Mouse (Mus musculus) frontal cortex, postnatal 36 days (tissue): ENCODE results near the gene Rhcg.

Experiments used
- DNase-seq, 2 experiments: peaks; one replicate each; pipeline ENCODE4 v3.0.0; 2022; ENCODE audit warnings: low spot score in 2 of 2

The Rhcg gene

GRCm38 (mm10) chr7:79552702-79553101 is 64.8 kb downstream of the Rhcg start:
- DNase-seq, result no peak

- no peak for DNase-seq
Observed at GRCm38 (mm10) chr7:79548893-79549555, 68.4 kb downstream of the Rhcg start.

GRCm38 (mm10) chr7:79547092-79547491 is 70.4 kb downstream of the Rhcg start:
- DNase-seq, result peak; percentile 95 to 98

DNA sequence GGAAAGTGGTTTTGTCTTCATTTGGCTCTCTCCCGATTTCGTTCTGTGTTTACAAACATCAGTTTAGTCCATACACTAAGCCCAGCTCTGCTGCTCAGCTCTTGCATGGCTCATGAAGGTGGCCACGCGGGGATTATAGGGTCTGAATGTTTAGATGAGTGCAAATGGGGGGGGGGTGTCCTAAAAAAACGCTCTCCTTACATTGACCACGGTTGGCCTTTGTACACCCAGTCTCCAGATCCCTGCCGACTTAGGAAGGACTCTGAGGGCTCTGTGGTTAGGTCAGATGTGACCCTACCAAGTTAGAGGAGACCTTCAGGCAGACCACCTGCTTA is 72.4 kb downstream of the Rhcg start:
- DNase-seq, result no peak

DNA sequence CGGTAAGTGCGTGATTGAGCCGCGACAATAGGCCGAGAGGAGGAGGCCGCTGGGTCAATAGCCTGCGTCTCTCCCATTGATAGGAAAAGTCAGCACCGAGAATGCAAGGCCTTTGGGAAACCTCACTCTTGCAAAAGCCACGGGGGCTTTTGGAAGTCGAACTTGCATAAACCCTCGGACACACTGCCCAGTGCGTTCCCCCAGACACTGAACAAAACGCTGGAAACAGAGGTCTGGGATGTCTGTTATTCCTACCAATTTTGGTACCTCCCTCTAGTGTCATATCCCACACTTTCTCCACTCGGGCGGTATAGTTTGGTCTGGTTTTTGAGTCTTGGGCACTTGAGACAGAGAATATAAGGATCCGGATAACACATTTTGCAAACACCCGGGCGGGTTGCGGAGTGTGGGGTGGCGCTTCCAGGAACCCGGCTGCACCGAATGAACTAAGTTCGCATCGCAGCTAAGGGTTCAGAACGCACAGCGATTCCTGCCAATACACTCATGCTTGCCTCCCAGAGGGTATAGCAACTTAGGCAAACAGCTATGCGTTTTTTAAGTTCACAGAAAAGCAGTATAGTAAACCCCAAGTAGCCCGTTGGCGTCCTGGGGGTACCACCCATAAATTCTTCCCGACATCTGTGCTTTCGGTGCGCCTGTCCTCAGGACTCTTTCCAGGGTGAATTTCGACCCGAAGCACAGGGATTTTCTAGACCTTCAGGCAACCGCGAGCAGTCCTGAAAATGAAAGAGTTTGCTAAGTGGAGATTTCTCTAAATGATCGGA is 73.0 kb downstream of the Rhcg start:
- DNase-seq, result no peak
